Comparison of ENCODE assay signal across 9 mouse cellular contexts in the genomic region with DNA sequence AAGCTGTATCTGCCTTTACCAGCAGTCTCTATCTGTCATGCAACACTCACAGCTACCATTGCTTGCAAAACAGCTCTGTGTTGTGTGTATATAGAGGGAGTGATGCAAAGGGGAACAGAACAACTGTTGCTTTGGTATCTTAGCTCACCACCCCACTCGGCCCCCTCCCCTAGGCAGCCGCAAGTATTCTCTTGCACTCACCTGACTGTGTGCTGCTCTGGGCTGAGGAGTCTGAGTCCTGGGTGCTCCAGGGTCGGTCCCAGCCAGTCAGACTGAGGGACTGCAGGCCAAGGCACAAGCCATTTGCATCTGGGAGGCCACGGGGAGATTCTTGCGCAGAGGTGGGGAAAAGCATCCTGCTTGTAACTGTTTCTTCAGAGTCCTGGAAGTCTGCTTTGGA. TPM values are rescaled to one million over a fixed set of nuclear protein-coding genes. Genes with fewer than 3 reads are reported as not detected.
A peak's percentile ranks its signal among the peaks of the same experiment; 100 is the strongest.
DNase-seq lines count a peak whose midpoint lies in the region; ATAC-seq and TF ChIP-seq lines count a peak whose summit lies in the region.
"Had no signal": no experiment of that assay in that cellular context is flagged by ENCODE, and none has a peak within 500 bp of the region (broad histone marks: within the 10 kb centered on the region; RNA-seq: fewer than 3 reads in every experiment).

No protein-coding gene starts in this region.

- no peak for ATAC-seq in intestine, embryonic 14.5 days (replicated peaks; ENCODE audit: low FRiP score, low TSS enrichment, low read depth)
- no peak for ATAC-seq in intestine, postnatal 0 days
- ATAC-seq in embryonic facial prominence, embryonic 12.5 days (ENCODE audit: insufficient number of reproducible peaks, insufficient read depth, low FRiP score, low TSS enrichment): no peak
- ATAC-seq in hindbrain, embryonic 12.5 days (ENCODE audit: low FRiP score): peak; percentile 72
- ATAC-seq in midbrain, embryonic 15.5 days (replicated peaks): peak; percentile 79
- no peak for ATAC-seq in megakaryocyte-erythroid progenitor cell, adult 5-6 weeks (replicated peaks; ENCODE audit: low FRiP score, low TSS enrichment, poor library complexity, severe bottlenecking)

- 25% methylated on average over 5 of the region's 5 CpGs for WGBS in intestine, embryonic 14.5 days
- 34% methylated on average over 5 of the region's 5 CpGs for WGBS in intestine, postnatal 0 days
- 18% methylated on average over 5 of the region's 5 CpGs for WGBS in embryonic facial prominence, embryonic 12.5 days
- 15% methylated on average over 5 of the region's 5 CpGs for WGBS in hindbrain, embryonic 12.5 days
- WGBS in midbrain, embryonic 15.5 days: 19% methylated on average over 5 of the region's 5 CpGs

- no peaks in the 10 kb centered on the region for H3K36me3 ChIP-seq in intestine, embryonic 14.5 days (ENCODE audit: control insufficient read depth, insufficient read depth, low read length)
- no peaks in the 10 kb centered on the region for H3K36me3 ChIP-seq in intestine, postnatal 0 days (ENCODE audit: control insufficient read depth, insufficient read depth)
- no peaks in the 10 kb centered on the region for H3K36me3 ChIP-seq in embryonic facial prominence, embryonic 12.5 days
- H3K36me3 ChIP-seq in hindbrain, embryonic 12.5 days: no peaks in the 10 kb centered on the region
- H3K36me3 ChIP-seq in midbrain, embryonic 15.5 days (replicated peaks): no peaks in the 10 kb centered on the region

- peaks cover 7% of the 10 kb centered on the region; the same call in 1 of the 2 replicates for H3K4me1 ChIP-seq in intestine, embryonic 14.5 days (replicated peaks; ENCODE audit: control insufficient read depth, insufficient read depth, low read length)
- no peaks in the 10 kb centered on the region for H3K4me1 ChIP-seq in intestine, postnatal 0 days (replicated peaks; ENCODE audit: control insufficient read depth, insufficient read depth, low read length)
- H3K4me1 ChIP-seq in embryonic facial prominence, embryonic 12.5 days: 0 out of 2 replicates have a peak, but pooled peaks cover 6% of the 10 kb centered on the region
- H3K4me1 ChIP-seq in hindbrain, embryonic 12.5 days: peaks cover 11% of the 10 kb centered on the region
- H3K4me1 ChIP-seq in midbrain, embryonic 15.5 days: peaks cover 12% of the 10 kb centered on the region

- no peak overlapping the region for H3K9ac ChIP-seq in intestine, embryonic 14.5 days (ENCODE audit: low read length)
- no peak overlapping the region for H3K9ac ChIP-seq in intestine, postnatal 0 days (ENCODE audit: low read depth, low read length)
- H3K9ac ChIP-seq in embryonic facial prominence, embryonic 12.5 days: no peak overlapping the region
- H3K9ac ChIP-seq in hindbrain, embryonic 12.5 days: no peak overlapping the region
- H3K9ac ChIP-seq in midbrain, embryonic 15.5 days: peak overlapping the region; percentile 47; the same call in 1 of the 2 replicates

- H3K27ac ChIP-seq in intestine, embryonic 14.5 days (ENCODE audit: low read depth): no peak overlapping the region
- no peak overlapping the region for H3K27ac ChIP-seq in intestine, postnatal 0 days (ENCODE audit: low read depth, low read length)
- H3K27ac ChIP-seq in embryonic facial prominence, embryonic 12.5 days: no peak overlapping the region
- no peak overlapping the region for H3K27ac ChIP-seq in hindbrain, embryonic 12.5 days
- no peak overlapping the region for H3K27ac ChIP-seq in midbrain, embryonic 15.5 days

- no peak overlapping the region for H3K4me3 ChIP-seq in intestine, embryonic 14.5 days (ENCODE audit: low read depth, low read length)
- H3K4me3 ChIP-seq in intestine, postnatal 0 days (ENCODE audit: low read depth, low read length): no peak overlapping the region
- no peak overlapping the region for H3K4me3 ChIP-seq in embryonic facial prominence, embryonic 12.5 days
- H3K4me3 ChIP-seq in hindbrain, embryonic 12.5 days: no peak overlapping the region
- peak overlapping the region; percentile 34 for H3K4me3 ChIP-seq in midbrain, embryonic 15.5 days

- H3K9me3 ChIP-seq in intestine, embryonic 14.5 days (ENCODE audit: control insufficient read depth, low read length): no peaks in the 10 kb centered on the region
- H3K9me3 ChIP-seq in intestine, postnatal 0 days (ENCODE audit: control insufficient read depth): no peaks in the 10 kb centered on the region
- H3K9me3 ChIP-seq in embryonic facial prominence, embryonic 12.5 days: no peaks in the 10 kb centered on the region
- no peaks in the 10 kb centered on the region for H3K9me3 ChIP-seq in hindbrain, embryonic 12.5 days (replicated peaks)
- no peaks in the 10 kb centered on the region for H3K9me3 ChIP-seq in midbrain, embryonic 15.5 days

- no peak for TF ChIP-seq CTCF in intestine, postnatal 0 days (IDR thresholded peaks at IDR 0.05; ENCODE audit: low read depth)

- no peak for DNase-seq in intestine, embryonic 14.5 days (ENCODE audit: low spot score)
- no peak for DNase-seq in spleen, adult 12 weeks (ENCODE audit: low spot score)
- DNase-seq in left cerebral cortex, adult 9 months (ENCODE audit: low spot score in 2 of 2): no peak
- DNase-seq: kidney, adult 8-10 months had no signal

- H3K4me2 ChIP-seq in intestine, embryonic 14.5 days (ENCODE audit: low read length): peak overlapping the region; percentile 35; the same call in 1 of the 2 replicates
- H3K4me2 ChIP-seq in intestine, postnatal 0 days (replicated peaks; ENCODE audit: low read depth): no peak overlapping the region
- H3K4me2 ChIP-seq in embryonic facial prominence, embryonic 12.5 days (replicated peaks): peak overlapping the region; percentile 43; the same call in 1 of the 2 replicates
- H3K4me2 ChIP-seq in hindbrain, embryonic 12.5 days (replicated peaks): peak overlapping the region; percentile 45
- H3K4me2 ChIP-seq in midbrain, embryonic 15.5 days: peak overlapping the region; percentile 71

- H3K27me3 ChIP-seq in intestine, embryonic 14.5 days (replicated peaks; ENCODE audit: control insufficient read depth, insufficient read depth, low read length): peaks cover 8% of the 10 kb centered on the region; the same call in 1 of the 2 replicates
- no peaks in the 10 kb centered on the region for H3K27me3 ChIP-seq in intestine, postnatal 0 days (replicated peaks; ENCODE audit: control insufficient read depth, insufficient read depth, low read length)
- no peaks in the 10 kb centered on the region for H3K27me3 ChIP-seq in embryonic facial prominence, embryonic 12.5 days
- no peaks in the 10 kb centered on the region for H3K27me3 ChIP-seq in hindbrain, embryonic 12.5 days
- no peaks in the 10 kb centered on the region for H3K27me3 ChIP-seq in midbrain, embryonic 15.5 days (replicated peaks)

RNA-seq across cellular contexts. Expression of a gene that starts 26.8 kb away (rescaled TPM):
- 1,489 and 1,594 TPM in 2 replicates for polyA plus RNA-seq in intestine, embryonic 14.5 days (2014; fragmentation: Nextera tagmentation; extraction: Ambion mirVana)
- polyA plus RNA-seq in intestine, postnatal 0 days (2015; fragmentation: Nextera tagmentation; extraction: Ambion mirVana): 703 and 732 TPM in 2 replicates
- polyA plus RNA-seq in embryonic facial prominence, embryonic 12.5 days (2016; fragmentation: Nextera tagmentation; extraction: Ambion mirVana): 1,128 and 1,164 TPM in 2 replicates
- 779 and 914 TPM in 2 replicates for polyA plus RNA-seq in hindbrain, embryonic 12.5 days (2016; fragmentation: Nextera tagmentation; extraction: Ambion mirVana)
- polyA plus RNA-seq in midbrain, embryonic 15.5 days (2015; fragmentation: Nextera tagmentation; extraction: Ambion mirVana): 648 and 653 TPM in 2 replicates
- 4,933 and 5,221 TPM in 2 replicates for total RNA-seq in megakaryocyte-erythroid progenitor cell, adult 5-6 weeks (2014; fragmentation: Nextera tagmentation)
- total RNA-seq in megakaryocyte-erythroid progenitor cell, adult 5-6 weeks (2017): 4,315 and 4,403 TPM in 2 replicates

Comparison
In these comparisons a context has a peak if more than half of its experiments do, and no peak if none do; other contexts are left out.
1. ATAC-seq: peak in hindbrain, embryonic 12.5 days (single experiment) and midbrain, embryonic 15.5 days (single experiment); none in intestine, embryonic 14.5 days (single experiment), intestine, postnatal 0 days (single experiment), embryonic facial prominence, embryonic 12.5 days (single experiment) and megakaryocyte-erythroid progenitor cell, adult 5-6 weeks (single experiment).